Mouse (Mus musculus) c-Kit-positive CD71-positive TER-119-positive erythroid progenitor cells, embryonic 14.5 days (primary cell): ENCODE results near the gene Rarb.
"Not testable (repeated sequence)": the region's sequence is repeated elsewhere in the genome, so short reads cannot be mapped to it uniquely, and the experiment has no call there.

Experiments used
- DNase-seq: peaks from one replicate; pipeline ENCODE4 v3.0.0-alpha.2; 2013; ENCODE audit warnings: low spot score

Gene Rarb

GRCm38 (mm10) chr14:16818602-16819250, at the start of gene Rarb:
TSS of gene Rarb (minus strand) at chr14:16819156.
- no peak for DNase-seq

GRCm38 (mm10) chr14:16842036-16842435, 23.1 kb upstream of the Rarb start:
- no peak for DNase-seq

- DNase-seq: no peak
These were observed 22.6 kb upstream of the Rarb start for GRCm38 (mm10) chr14:16841597-16841989.

GRCm38 (mm10) chr14:16840951-16841596, 22.1 kb upstream of the Rarb start:
- DNase-seq: no peak

- DNase-seq: no peak
These were observed 21.2 kb upstream of the Rarb start for GRCm38 (mm10) chr14:16840135-16840534.

- no peak for DNase-seq
These were observed 3.7 kb downstream of the Rarb start for GRCm38 (mm10) chr14:16815096-16815741.

GRCm38 (mm10) chr14:16806155-16806554, 12.8 kb downstream of the Rarb start:
- DNase-seq: no peak

GRCm38 (mm10) chr14:16790161-16790560, 28.8 kb downstream of the Rarb start:
- no peak for DNase-seq

GRCm38 (mm10) chr14:16781942-16782541, 36.9 kb downstream of the Rarb start:
- DNase-seq: no peak

GRCm38 (mm10) chr14:16776723-16777381, 42.1 kb downstream of the Rarb start:
- no peak for DNase-seq

- no peak for DNase-seq
These were observed 46.0 kb downstream of the Rarb start for GRCm38 (mm10) chr14:16772927-16773326.

GRCm38 (mm10) chr14:16765891-16766290, 53.1 kb downstream of the Rarb start:
- no peak for DNase-seq

GRCm38 (mm10) chr14:16762773-16763172, 56.2 kb downstream of the Rarb start:
- no peak for DNase-seq

GRCm38 (mm10) chr14:16758773-16759434, 60.1 kb downstream of the Rarb start:
- DNase-seq: no peak

- not testable (repeated sequence) for DNase-seq
These were observed 63.4 kb downstream of the Rarb start for GRCm38 (mm10) chr14:16755601-16756000.

- DNase-seq: no peak
These were observed 66.3 kb downstream of the Rarb start for GRCm38 (mm10) chr14:16752648-16753047.

GRCm38 (mm10) chr14:16746982-16747578, 71.9 kb downstream of the Rarb start:
- no peak for DNase-seq

GRCm38 (mm10) chr14:16740982-16741739, 77.8 kb downstream of the Rarb start:
- DNase-seq: no peak

- DNase-seq: no peak
These were observed 80.4 kb downstream of the Rarb start for GRCm38 (mm10) chr14:16738538-16738937.

- no peak for DNase-seq
These were observed 81.2 kb downstream of the Rarb start for GRCm38 (mm10) chr14:16737781-16738180.
